18 mouse cellular contexts compared by ENCODE assay signal in genomic region chr8:118826761-118827160, GRCm38 (mm10).
"Had no signal": no experiment of that assay in that cellular context is flagged by ENCODE, and none has a peak within 500 bp of the region (broad histone marks: within the 10 kb centered on the region; RNA-seq: fewer than 3 reads in every experiment).

No protein-coding gene starts in this region.

- H3K9ac ChIP-seq: lung, embryonic 14.5 days; midbrain, embryonic 13.5 days; midbrain, embryonic 15.5 days; neural tube, embryonic 13.5 days; neural tube, embryonic 15.5 days had no signal

- ATAC-seq: midbrain, embryonic 13.5 days; midbrain, embryonic 15.5 days had no signal

- H3K36me3 ChIP-seq: midbrain, embryonic 10.5 days; midbrain, embryonic 13.5 days; midbrain, embryonic 15.5 days; neural tube, embryonic 13.5 days; neural tube, embryonic 15.5 days had no signal

- H3K9me3 ChIP-seq: midbrain, embryonic 10.5 days; midbrain, embryonic 13.5 days; midbrain, embryonic 15.5 days; neural tube, embryonic 13.5 days; neural tube, embryonic 15.5 days had no signal

- H3K27ac ChIP-seq: midbrain, embryonic 10.5 days; midbrain, embryonic 13.5 days; midbrain, embryonic 15.5 days; neural tube, embryonic 13.5 days; neural tube, embryonic 15.5 days had no signal

- H3K4me2 ChIP-seq: lung, embryonic 14.5 days; midbrain, embryonic 13.5 days; midbrain, embryonic 15.5 days; neural tube, embryonic 13.5 days; neural tube, embryonic 15.5 days had no signal

- DNase-seq: lung, adult 18-20 months; lung, embryonic 14.5 days; lung, postnatal 10 days; lung, postnatal 4 days; retina, postnatal 1 day; right cerebral cortex, adult 18-20 months; right cerebral cortex, postnatal 25 days; right cerebral cortex, postnatal 4 days; spleen, adult 18-20 months; thymus, adult 18-20 months; thymus, postnatal 14 days; thymus, postnatal 36 days had no signal

- H3K27me3 ChIP-seq: midbrain, embryonic 13.5 days; midbrain, embryonic 15.5 days; neural tube, embryonic 13.5 days; neural tube, embryonic 15.5 days had no signal

- H3K4me3 ChIP-seq: midbrain, embryonic 10.5 days; midbrain, embryonic 13.5 days; midbrain, embryonic 15.5 days; myocyte; neural tube, embryonic 13.5 days; neural tube, embryonic 15.5 days had no signal
